Mouse (Mus musculus): ENCODE measurements around the gene Gm17604.

Gene Gm17604

GRCm38 (mm10) chrX:165004779-165005324, at the start of gene Gm17604:
Gene Gm17604, minus strand, starts transcription at chrX:165004829.
- DNase-seq = no peak

- no peak for DNase-seq
Observed at GRCm38 (mm10) chrX:165049929-165050328, 45.3 kb upstream of the Gm17604 start.

GRCm38 (mm10) chrX:165003141-165003540, 1.5 kb downstream of the Gm17604 start:
- no peak for DNase-seq

GRCm38 (mm10) chrX:164980193-164980775, 24.3 kb downstream of the Gm17604 start, which contains the start of the genes Mospd2 and Fancb:
Gene Mospd2, minus strand, starts transcription at chrX:164980375.
Gene Fancb, plus strand, starts transcription at chrX:164980592.
- peak; percentile 84 for DNase-seq

- DNase-seq = no peak
Observed at GRCm38 (mm10) chrX:164978866-164979265, 25.8 kb downstream of the Gm17604 start.

- DNase-seq = no peak
Observed at GRCm38 (mm10) chrX:164971206-164971605, 33.4 kb downstream of the Gm17604 start.

- DNase-seq = no peak
Observed at GRCm38 (mm10) chrX:164965750-164966448, 38.7 kb downstream of the Gm17604 start.

Data from thymus, postnatal 14 days (tissue).